10 mouse cellular contexts compared by ENCODE assay signal in genomic region chr4:129227170-129227984, GRCm38 (mm10). TPM values are rescaled to one million over a fixed set of nuclear protein-coding genes. Genes with fewer than 3 reads are reported as not detected.
DNase-seq lines count a peak whose midpoint lies in the region; ATAC-seq and TF ChIP-seq lines count a peak whose summit lies in the region.
"Had no signal": no experiment of that assay in that cellular context is flagged by ENCODE, and none has a peak within 500 bp of the region (broad histone marks: within the 10 kb centered on the region; RNA-seq: fewer than 3 reads in every experiment).

No protein-coding gene starts in this region.

- peaks cover 8% of the 10 kb centered on the region; the same call in 1 of the 2 replicates for H3K4me1 ChIP-seq in lung, postnatal 0 days (ENCODE audit: insufficient read depth, low read depth, low read length)
- peaks cover 28% of the 10 kb centered on the region for H3K4me1 ChIP-seq in forebrain, embryonic 14.5 days (ENCODE audit: control insufficient read depth, insufficient read depth, low read length)
- H3K4me1 ChIP-seq in stomach, embryonic 16.5 days (ENCODE audit: control insufficient read depth, insufficient read depth, low read length), result peaks cover 57% of the 10 kb centered on the region

- no peak for ATAC-seq in lung, postnatal 0 days
- ATAC-seq in forebrain, embryonic 14.5 days, result peak; percentile 57
- no peak for ATAC-seq in stomach, embryonic 16.5 days (ENCODE audit: insufficient read depth, low FRiP score)

- H3K9ac ChIP-seq in lung, postnatal 0 days (replicated peaks; ENCODE audit: low read depth), result no peak overlapping the region; the same call in 1 of the 2 replicates
- peak overlapping the region; percentile 67 for H3K9ac ChIP-seq in forebrain, embryonic 14.5 days (ENCODE audit: low read length)
- peak overlapping the region; percentile 63 for H3K9ac ChIP-seq in stomach, embryonic 16.5 days (ENCODE audit: low read length)
- H3K9ac ChIP-seq: liver, embryonic 15.5 days had no signal

- peak overlapping the region; percentile 5; the same call in 1 of the 2 replicates for H3K4me3 ChIP-seq in lung, postnatal 0 days (ENCODE audit: low read depth, low read length)
- H3K4me3 ChIP-seq in forebrain, embryonic 14.5 days (ENCODE audit: low read depth, low read length), result peak overlapping the region; percentile 35
- peak overlapping the region; percentile 28 for H3K4me3 ChIP-seq in stomach, embryonic 16.5 days (replicated peaks; ENCODE audit: low read length)
- H3K4me3 ChIP-seq: liver, embryonic 15.5 days had no signal

- no peak overlapping the region for H3K27ac ChIP-seq in lung, postnatal 0 days (ENCODE audit: low read length)
- H3K27ac ChIP-seq in forebrain, embryonic 14.5 days (ENCODE audit: low read depth, low read length), result peak overlapping the region; percentile 75
- peak overlapping the region; percentile 66 for H3K27ac ChIP-seq in stomach, embryonic 16.5 days (ENCODE audit: low read length)
- H3K27ac ChIP-seq: liver, embryonic 15.5 days had no signal

- no peak for TF ChIP-seq CTCF in lung, postnatal 0 days (IDR thresholded peaks at IDR 0.05)

- TF ChIP-seq EP300 in lung, postnatal 0 days (IDR thresholded peaks at IDR 0.05), result no peak

- no peaks in the 10 kb centered on the region for H3K36me3 ChIP-seq in lung, postnatal 0 days (ENCODE audit: insufficient read depth, low read length)
- H3K36me3 ChIP-seq in forebrain, embryonic 14.5 days (ENCODE audit: control insufficient read depth, insufficient read depth, low read length), result 0 out of 2 replicates have a peak, but pooled peaks cover 9% of the 10 kb centered on the region
- H3K36me3 ChIP-seq in stomach, embryonic 16.5 days (ENCODE audit: control insufficient read depth, insufficient read depth, low read length), result no peaks in the 10 kb centered on the region
- H3K36me3 ChIP-seq: liver, embryonic 15.5 days had no signal

- no peaks in the 10 kb centered on the region for H3K9me3 ChIP-seq in lung, postnatal 0 days (ENCODE audit: low read length)
- H3K9me3 ChIP-seq in forebrain, embryonic 14.5 days (replicated peaks; ENCODE audit: control insufficient read depth, low read length), result no peaks in the 10 kb centered on the region
- no peaks in the 10 kb centered on the region for H3K9me3 ChIP-seq in stomach, embryonic 16.5 days (replicated peaks; ENCODE audit: control insufficient read depth, low read length)
- H3K9me3 ChIP-seq: liver, embryonic 15.5 days had no signal

- 25% methylated on average over 22 of the region's 22 CpGs for WGBS in lung, postnatal 0 days
- WGBS in forebrain, embryonic 14.5 days, result 8% methylated on average over 22 of the region's 22 CpGs
- WGBS in stomach, embryonic 16.5 days, result 15% methylated on average over 22 of the region's 22 CpGs

- peak overlapping the region; percentile 39 for H3K4me2 ChIP-seq in lung, postnatal 0 days (replicated peaks; ENCODE audit: low read depth, low read length)
- peak overlapping the region; percentile 58 for H3K4me2 ChIP-seq in forebrain, embryonic 14.5 days (ENCODE audit: low read length)
- H3K4me2 ChIP-seq in stomach, embryonic 16.5 days (ENCODE audit: low read depth, low read length), result peak overlapping the region; percentile 43
- H3K4me2 ChIP-seq: liver, embryonic 15.5 days had no signal

- DNase-seq in lung, postnatal 0 days (ENCODE audit: low spot score), result no peak
- no peak for DNase-seq in lung, postnatal 14 days
- DNase-seq in forebrain, embryonic 14.5 days (ENCODE audit: low spot score), result peak; percentile 61
- DNase-seq in kidney, postnatal 4 days, result peak; percentile 59 to 76
- no peak for DNase-seq in right cerebral cortex, postnatal 14 days
- no peak for DNase-seq in embryo, embryonic 10 days (ENCODE audit: low spot score)
- no peak for DNase-seq in urinary bladder, postnatal 25 days (ENCODE audit: low spot score)
- DNase-seq: adrenal gland, postnatal 25 days had no signal

- H3K27me3 ChIP-seq in lung, postnatal 0 days (replicated peaks; ENCODE audit: insufficient read depth, low read length), result no peaks in the 10 kb centered on the region
- H3K27me3 ChIP-seq in forebrain, embryonic 14.5 days (replicated peaks; ENCODE audit: control insufficient read depth, insufficient read depth, low read length), result no peaks in the 10 kb centered on the region
- H3K27me3 ChIP-seq in stomach, embryonic 16.5 days (ENCODE audit: control insufficient read depth, insufficient read depth, low read length), result peaks cover 4% of the 10 kb centered on the region; the same call in 1 of the 2 replicates

RNA-seq across cellular contexts. Expression of gene C77080, which starts 33.8 kb away (rescaled TPM):
- polyA plus RNA-seq in lung, postnatal 0 days (2015; fragmentation: Nextera tagmentation; extraction: Ambion mirVana), result 6.7 and 7.9 TPM in 2 replicates
- polyA plus RNA-seq in forebrain, embryonic 14.5 days (2014; fragmentation: Nextera tagmentation; extraction: Ambion mirVana), result 3.6 and 4.2 TPM in 2 replicates
- polyA plus RNA-seq in stomach, embryonic 16.5 days (2015; fragmentation: Nextera tagmentation; extraction: Ambion mirVana), result 8.2 and 8.5 TPM in 2 replicates

RNA-seq across cellular contexts. Expression of gene Yars, which starts 37.8 kb away (rescaled TPM):
- polyA plus RNA-seq in lung, postnatal 0 days (2015; fragmentation: Nextera tagmentation; extraction: Ambion mirVana), result 26.4 and 27.1 TPM in 2 replicates
- 110 and 126 TPM in 2 replicates for polyA plus RNA-seq in forebrain, embryonic 14.5 days (2014; fragmentation: Nextera tagmentation; extraction: Ambion mirVana)
- 72.9 and 80.0 TPM in 2 replicates for polyA plus RNA-seq in stomach, embryonic 16.5 days (2015; fragmentation: Nextera tagmentation; extraction: Ambion mirVana)

RNA-seq across cellular contexts. Expression of gene S100pbp, which starts 37.9 kb away (rescaled TPM):
- 7.3 and 7.5 TPM in 2 replicates for polyA plus RNA-seq in lung, postnatal 0 days (2015; fragmentation: Nextera tagmentation; extraction: Ambion mirVana)
- polyA plus RNA-seq in forebrain, embryonic 14.5 days (2014; fragmentation: Nextera tagmentation; extraction: Ambion mirVana), result 9.7 and 11.8 TPM in 2 replicates
- polyA plus RNA-seq in stomach, embryonic 16.5 days (2015; fragmentation: Nextera tagmentation; extraction: Ambion mirVana), result 13.0 and 13.1 TPM in 2 replicates

Comparison
In these comparisons a context has a peak if more than half of its experiments do, and no peak if none do; other contexts are left out.
1. DNase-seq: peak in forebrain, embryonic 14.5 days (single experiment) and kidney, postnatal 4 days (2 of 2); none in lung, postnatal 0 days (single experiment), lung, postnatal 14 days (single experiment), right cerebral cortex, postnatal 14 days (single experiment), embryo, embryonic 10 days (single experiment) and urinary bladder, postnatal 25 days (single experiment).
2. Peak in every context shown above with its lines, with median percentiles within 50 percentile points of each other: H3K4me2 ChIP-seq and H3K4me3 ChIP-seq.